Mouse (Mus musculus) CH12.LX (cell line): Measurements from ENCODE around the gene Pld5. TPM values are rescaled to one million over a fixed set of nuclear protein-coding genes. Genes with fewer than 3 reads are reported as not detected.

Experiments
- DNase-seq: peaks from one replicate; pipeline ENCODE4 v3.0.0-alpha.2; 2013; ENCODE audit errors: extremely low read depth
- H3K27ac ChIP-seq: 2 replicates; pipeline ENCODE4 v1.5.1; 2012; ENCODE audit warnings: low read depth, mild to moderate bottlenecking, control low read depth, moderate library complexity; ENCODE audit not compliant: insufficient read depth
- H3K27me3 ChIP-seq: replicated peaks from 2 replicates; pipeline ENCODE3; 2012; ENCODE audit warnings: inconsistent platforms
- H3K36me3 ChIP-seq, 2 experiments: replicated peaks in 1 of 2; 2 replicates each; pipeline versions ENCODE3 to v1.6.1; 2012; ENCODE audit warnings: inconsistent platforms in 1 of 2, low read length in 1 of 2, mild to moderate bottlenecking in 1 of 2, mixed read lengths in 1 of 2, moderate library complexity in 1 of 2; ENCODE audit not compliant: control insufficient read depth in 1 of 2, insufficient read depth in 1 of 2
- H3K4me1 ChIP-seq, 2 experiments: 2 replicates each; pipeline ENCODE4 v1.6.1; 2012; ENCODE audit warnings: inconsistent platforms in 1 of 2, moderate library complexity in 1 of 2; ENCODE audit not compliant: insufficient read depth in 2 of 2, control insufficient read depth in 1 of 2
- H3K4me2 ChIP-seq: 2 replicates; pipeline ENCODE4 v1.6.1; 2012; ENCODE audit warnings: low read depth, mild to moderate bottlenecking, control low read depth; ENCODE audit not compliant: poor library complexity, insufficient read depth, severe bottlenecking
- H3K4me3 ChIP-seq, 3 experiments: fragments of 150-350 bp in 1 of 3; sonication (generic) in 1 of 3; replicated peaks in 1 of 3; 2 replicates each; pipeline versions ENCODE3 to v1.5.1; 2011 to 2012; ENCODE audit warnings: low read depth in 2 of 3, low read length in 2 of 3, mild to moderate bottlenecking in 2 of 3, moderate library complexity in 2 of 3, control low read depth in 1 of 3, improper control_type of control experiment in 1 of 3, inconsistent platforms in 1 of 3, mixed read lengths in 1 of 3; ENCODE audit not compliant: poor library complexity in 1 of 3
- H3K79me2 ChIP-seq: replicated peaks from 2 replicates; pipeline ENCODE4 v1.6.1; 2012; ENCODE audit warnings: mild to moderate bottlenecking, moderate library complexity; ENCODE audit not compliant: control insufficient read depth, poor library complexity, insufficient read depth, severe bottlenecking; ENCODE audit errors: extremely low read depth
- H3K9ac ChIP-seq: 2 replicates; pipeline ENCODE4 v1.6.1; 2012; ENCODE audit warnings: low read depth, mild to moderate bottlenecking, control low read depth, moderate library complexity; ENCODE audit not compliant: insufficient read depth
- H3K9me3 ChIP-seq: replicated peaks from 2 replicates; pipeline ENCODE3; 2012; ENCODE audit warnings: low read length, inconsistent platforms, mixed read lengths
- BHLHE40 ChIP-seq: IDR thresholded peaks from 2 replicates; pipeline ENCODE4 v1.6.1; 2011; ENCODE audit warnings: mild to moderate bottlenecking, low read depth, low read length, improper control_type of control experiment
- CHD1 ChIP-seq: IDR thresholded peaks from 2 replicates; pipeline ENCODE4 v1.6.1; 2012; ENCODE audit warnings: low read depth, low read length, improper control_type of control experiment, inconsistent platforms
- E2F4 ChIP-seq: IDR thresholded peaks from 2 replicates; pipeline ENCODE4 v1.6.1; 2011; ENCODE audit warnings: low read depth, low read length, improper control_type of control experiment; ENCODE audit not compliant: insufficient replicate concordance
- GABPA ChIP-seq: IDR thresholded peaks from 2 replicates; pipeline ENCODE4 v1.6.1; 2012; ENCODE audit warnings: low read depth, low read length, improper control_type of control experiment, inconsistent platforms; ENCODE audit not compliant: insufficient replicate concordance
- HCFC1 ChIP-seq: IDR thresholded peaks from 2 replicates; pipeline ENCODE4 v1.6.1; 2012; ENCODE audit warnings: low read depth, mild to moderate bottlenecking, inconsistent platforms, low read length, improper control_type of control experiment
- JUN ChIP-seq: IDR thresholded peaks from 2 replicates; pipeline ENCODE4 v1.6.1; 2011; ENCODE audit warnings: low read depth, mild to moderate bottlenecking, low read length, improper control_type of control experiment, moderate library complexity; ENCODE audit not compliant: insufficient read depth
- JUND ChIP-seq: conservative IDR thresholded peaks from 2 replicates; pipeline ENCODE4 v1.6.1; 2011; ENCODE audit warnings: low read depth, low read length, improper control_type of control experiment
- KAT2A ChIP-seq: IDR thresholded peaks from 2 replicates; pipeline ENCODE4 v1.6.1; 2012; ENCODE audit warnings: low read length, improper control_type of control experiment, inconsistent platforms; ENCODE audit not compliant: insufficient replicate concordance
- MAFK ChIP-seq: IDR thresholded peaks from 2 replicates; pipeline ENCODE4 v1.6.1; 2011; ENCODE audit warnings: low read length, improper control_type of control experiment; ENCODE audit not compliant: insufficient replicate concordance
- MAZ ChIP-seq: IDR thresholded peaks from 2 replicates; pipeline ENCODE4 v1.6.1; 2012; ENCODE audit warnings: low read depth, mild to moderate bottlenecking, inconsistent platforms, low read length, improper control_type of control experiment, moderate library complexity
- MYC ChIP-seq: IDR thresholded peaks from 2 replicates; pipeline ENCODE4 v1.6.1; 2011; ENCODE audit warnings: low read depth, mild to moderate bottlenecking, improper control_type of control experiment, low read length
- NELFE ChIP-seq: IDR thresholded peaks from 2 replicates; pipeline ENCODE4 v1.6.1; 2011; ENCODE audit warnings: low read depth, low read length, improper control_type of control experiment
- RCOR1 ChIP-seq: conservative IDR thresholded peaks from 2 replicates; pipeline ENCODE4 v1.6.1; 2012; ENCODE audit warnings: low read depth, mild to moderate bottlenecking, inconsistent platforms, low read length, improper control_type of control experiment
- SIN3A ChIP-seq: IDR thresholded peaks from 2 replicates; pipeline ENCODE4 v1.6.1; 2012; ENCODE audit warnings: low read length, improper control_type of control experiment, inconsistent platforms
- TBP ChIP-seq: conservative IDR thresholded peaks from 2 replicates; pipeline ENCODE4 v1.6.1; 2011; ENCODE audit warnings: low read depth, low read length, improper control_type of control experiment
- TCF12 ChIP-seq: IDR thresholded peaks from 2 replicates; pipeline ENCODE4 v1.6.1; 2014; ENCODE audit warnings: low read depth, mild to moderate bottlenecking, inconsistent platforms, low read length, improper control_type of control experiment
- USF1 ChIP-seq: IDR thresholded peaks from 2 replicates; pipeline ENCODE4 v1.6.1; 2014; ENCODE audit warnings: low read depth, mild to moderate bottlenecking, inconsistent platforms, low read length, improper control_type of control experiment
- dilution Hi-C: fragments of 300-500 bp; cut with MboI; formaldehyde crosslinking; loops from 2 replicates; pipeline ENCODE4 v1.14.3; 2020; ENCODE audit warnings: low sequenced_read_pairs; ENCODE audit not compliant: extremely low pct_unique_long_range_greater_than_20kb, extremely low pct_ligation_motif_present
- in situ Hi-C: fragments of 300-500 bp; cut with MboI; formaldehyde crosslinking; loops from 3 replicates; pipeline ENCODE4 v1.14.3; 2019; ENCODE audit warnings: low sequenced_read_pairs, low pct_ligation_motif_present, low pct_unique_long_range_greater_than_20kb, mixed read lengths
- polyA plus RNA-seq: library from polyadenylated mRNA; unstranded; fragments of >175 nt; gene quantifications from 2 replicates; pipeline ENCODE4 v1.2.1, GENCODE M21; 2012; ENCODE audit warnings: low read depth; ENCODE audit not compliant: insufficient read length
- total RNA-seq, 2 experiments: library from RNA; depleted of rRNA; stranded (reverse); fragments of 300-350 nt in 1 of 2; fragments of >200 nt in 1 of 2; gene quantifications; 2 replicates each; pipeline ENCODE4 v1.2.3; 2012 to 2014

Gene Pld5
- total and polyA plus RNA-seq, 3 experiments: not detected

DNA sequence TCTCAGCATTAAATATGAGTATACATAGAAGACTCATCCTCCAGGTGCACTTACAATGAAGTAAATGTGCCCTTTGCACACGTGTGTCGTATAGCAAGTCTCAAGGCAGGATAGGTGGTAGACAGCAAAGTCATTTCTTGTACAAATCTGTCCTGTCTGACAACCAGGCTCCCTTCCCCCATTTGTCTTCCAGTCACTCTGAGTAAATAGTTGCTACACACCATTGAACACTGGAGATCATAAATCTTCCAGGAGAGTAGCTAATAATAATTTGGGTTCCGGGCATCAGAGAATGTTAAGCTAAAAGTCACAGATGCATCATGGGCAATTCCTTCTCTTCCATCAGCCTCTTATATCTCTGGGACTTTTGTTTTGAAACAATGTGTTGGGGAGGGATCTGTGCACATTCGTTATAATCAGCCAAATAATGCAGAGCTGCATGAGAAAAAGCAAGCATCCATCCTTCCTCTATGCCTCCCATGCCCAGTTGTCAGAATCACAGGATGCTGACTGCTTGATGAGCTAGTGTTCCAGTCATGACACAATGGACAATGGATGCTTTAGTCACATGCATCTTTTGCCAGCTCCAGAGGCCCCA, 328.3 kb downstream of the Pld5 start:
- TF ChIP-seq JUN (no peak), TCF12 (no peak), JUND (no peak), NELFE (no peak), E2F4 (no peak), TBP (no peak), BHLHE40 (no peak), CHD1 (no peak), RCOR1 (no peak), SIN3A (no peak), MAZ (no peak), GABPA (no peak)
- Histone ChIP-seq H3K4me3 (no peak overlapping the region), H3K4me2 (no peak overlapping the region), H3K27me3 (no peaks in the 10 kb centered on the region), H3K36me3 (no peaks in the 10 kb centered on the region), H3K79me2 (no peaks in the 10 kb centered on the region), H3K9ac (no peak overlapping the region), H3K4me1 (no peaks in the 10 kb centered on the region), H3K27ac (no peak overlapping the region), H3K9me3 (no peaks in the 10 kb centered on the region)
- dilution Hi-C loops (no loop called here), in situ Hi-C loops (loop anchor here (25.0 kb wide), 1 partner anchor 740 kb away; no protein-coding TSS in a partner anchor)
- DNase-seq: no peak

DNA sequence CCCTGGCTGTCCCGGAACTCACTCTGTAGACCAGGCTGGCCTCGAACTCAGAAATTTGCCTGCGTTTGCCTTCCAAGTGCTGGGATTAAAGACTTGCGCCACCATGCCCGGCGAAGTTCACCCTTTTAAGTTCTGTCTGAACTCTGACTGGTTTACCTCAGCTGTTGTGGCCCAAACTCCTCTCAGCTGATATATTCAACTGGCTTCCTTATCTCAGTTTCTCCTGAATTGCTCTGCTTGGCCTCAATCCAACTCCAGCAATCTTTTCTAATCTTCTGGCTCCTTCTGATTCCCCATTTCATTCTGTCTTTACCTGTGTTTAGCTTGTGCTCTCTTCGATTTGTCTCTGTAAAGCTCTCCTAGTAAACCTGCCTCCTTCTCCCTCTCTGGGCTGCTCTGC, 331.9 kb downstream of the Pld5 start:
- no peak overlapping the region for H3K9ac ChIP-seq
- H3K27me3 ChIP-seq: no peaks in the 10 kb centered on the region
- no peak for TF ChIP-seq KAT2A
- no peak for TF ChIP-seq TCF12
- no peak for TF ChIP-seq HCFC1
- no peak for TF ChIP-seq MYC
- no peak for TF ChIP-seq USF1
- TF ChIP-seq E2F4: no peak
- TF ChIP-seq MAFK: no peak
- no peaks in the 10 kb centered on the region for H3K4me1 ChIP-seq
- H3K79me2 ChIP-seq: no peaks in the 10 kb centered on the region
- no peak overlapping the region for H3K4me3 ChIP-seq
- in situ Hi-C loops (loop anchor here (25.0 kb wide), 1 partner anchor 744 kb away; no protein-coding TSS in a partner anchor), dilution Hi-C loops (no loop called here)
- no peak overlapping the region for H3K27ac ChIP-seq
- DNase-seq: no peak
- H3K9me3 ChIP-seq: no peaks in the 10 kb centered on the region
- H3K36me3 ChIP-seq: no peaks in the 10 kb centered on the region
- no peak overlapping the region for H3K4me2 ChIP-seq
